Mouse (Mus musculus) heart, postnatal 0 days (tissue): ENCODE measurements around the gene C530008M17Rik. TPM values are rescaled to one million over a fixed set of nuclear protein-coding genes. Genes with fewer than 3 reads are reported as not detected.

Experiments used
- ATAC-seq: fragments of 200-750 bp; cut with Nextera tagmentation; 2 replicates; pipeline ENCODE4 v1.8.0; 2017; ENCODE audit warnings: low read depth, moderate number of reproducible peaks, moderate library complexity; ENCODE audit not compliant: insufficient read depth
- DNase-seq: peaks from one replicate; pipeline ENCODE4 v3.0.0-alpha.2; 2016; ENCODE audit warnings: low spot score
- H3K27ac ChIP-seq: fragments of 300-500 bp; sonication (generic); 2 replicates; pipeline ENCODE4 v1.5.1; 2014; ENCODE audit warnings: low read depth, mild to moderate bottlenecking
- H3K27me3 ChIP-seq: fragments of 300-500 bp; sonication (generic); 2 replicates; pipeline ENCODE4 v1.6.1; 2014; ENCODE audit warnings: low read length, mixed read lengths; ENCODE audit not compliant: control insufficient read depth, insufficient read depth
- H3K36me3 ChIP-seq: fragments of 300-500 bp; sonication (generic); replicated peaks from 2 replicates; pipeline ENCODE4 v1.6.1; 2014; ENCODE audit warnings: low read length, mixed read lengths; ENCODE audit not compliant: control insufficient read depth, insufficient read depth
- H3K4me1 ChIP-seq: fragments of 300-500 bp; sonication (generic); 2 replicates; pipeline ENCODE4 v1.6.1; 2014; ENCODE audit warnings: antibody characterized with exemption; ENCODE audit not compliant: control insufficient read depth, insufficient read depth
- H3K4me2 ChIP-seq: fragments of 300-500 bp; sonication (generic); 2 replicates; pipeline ENCODE4 v1.6.1; 2014; ENCODE audit warnings: low read depth, mild to moderate bottlenecking, low read length, moderate library complexity
- H3K4me3 ChIP-seq: fragments of 300-500 bp; sonication (generic); 2 replicates; pipeline ENCODE4 v1.5.1; 2014; ENCODE audit warnings: low read depth, low read length
- H3K9ac ChIP-seq: fragments of 300-500 bp; sonication (generic); replicated peaks from 2 replicates; pipeline ENCODE4 v1.6.1; 2014; ENCODE audit warnings: low read depth, low read length, mixed read lengths
- H3K9me3 ChIP-seq: fragments of 300-500 bp; sonication (generic); replicated peaks from 2 replicates; pipeline ENCODE4 v1.6.1; 2016; ENCODE audit warnings: low read length; ENCODE audit not compliant: control insufficient read depth
- CTCF ChIP-seq: IDR thresholded peaks from 2 replicates; pipeline ENCODE4 v1.5.1; 2016; ENCODE audit warnings: antibody characterized with exemption, control low read depth, low read depth
- EP300 ChIP-seq: IDR thresholded peaks from 2 replicates; pipeline ENCODE4 v1.6.1; 2016; ENCODE audit warnings: antibody characterized with exemption, low read depth
- WGBS: fragments of 180-500 bp; shearing (Covaris S2); extraction: QIAGEN DNeasy Blood & Tissue Kit; methylation state at CpG from one replicate; pipeline ENCODE4 v1.1.7; 2014; 5-methylcytosine and 5-hydroxymethylcytosine counted together
- polyA plus RNA-seq: library from polyadenylated mRNA; unstranded; fragments of >200 nt; fragmentation: Nextera tagmentation; extraction: Ambion mirVana; gene quantifications from 2 replicates; pipeline ENCODE4 v1.2.1, GENCODE M21; 2015
- total RNA-seq: library from RNA; depleted of rRNA; stranded (reverse); fragments of >200 nt; gene quantifications from 2 replicates; pipeline ENCODE4 v1.2.3, GENCODE M21; 2014; ENCODE audit warnings: low replicate concordance

C530008M17Rik gene
- total and polyA plus RNA-seq, 2 experiments from 2014 or later = 7.3 to 18.8 TPM

DNA sequence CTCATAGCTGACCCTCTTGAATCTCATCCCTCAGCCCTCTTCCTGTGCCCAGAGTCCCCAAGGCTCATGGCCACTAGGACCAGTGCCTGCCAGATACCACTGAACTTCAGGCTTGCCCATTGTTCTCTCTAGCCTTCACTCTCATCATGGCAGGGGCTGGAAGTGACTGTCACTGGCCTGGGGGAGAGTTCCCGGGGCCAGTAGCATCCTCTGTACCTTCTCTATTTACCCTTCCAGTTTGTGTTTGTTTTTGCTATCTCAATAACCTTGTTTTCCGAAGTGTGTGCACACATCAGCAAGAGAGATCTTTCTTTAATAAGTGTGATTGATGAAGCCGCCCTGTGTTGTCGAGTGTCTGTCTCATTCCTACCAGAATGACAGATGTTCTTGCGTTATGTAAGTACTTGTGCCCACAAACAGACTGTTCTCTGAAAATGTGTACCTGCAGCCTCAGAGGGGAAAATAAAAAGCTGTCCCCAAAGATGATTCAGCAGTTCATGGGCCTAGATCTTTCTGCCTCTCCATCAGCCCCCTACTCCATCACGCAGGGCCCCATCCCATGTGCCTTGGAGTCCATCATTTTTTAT lies 76.8 kb downstream of the C530008M17Rik start:
- no peak overlapping the region for H3K4me3 ChIP-seq
- no peak overlapping the region for H3K9ac ChIP-seq
- H3K4me1 ChIP-seq = no peaks in the 10 kb centered on the region
- TF ChIP-seq EP300 = no peak
- TF ChIP-seq CTCF = no peak
- H3K27ac ChIP-seq = no peak overlapping the region
- H3K27me3 ChIP-seq = no peaks in the 10 kb centered on the region
- DNase-seq (no peak), ATAC-seq (no peak)
- no peaks in the 10 kb centered on the region for H3K9me3 ChIP-seq
- H3K4me2 ChIP-seq = no peak overlapping the region
- WGBS = 80% methylated on average over 6 of the region's 6 CpGs
- no peaks in the 10 kb centered on the region for H3K36me3 ChIP-seq

DNA sequence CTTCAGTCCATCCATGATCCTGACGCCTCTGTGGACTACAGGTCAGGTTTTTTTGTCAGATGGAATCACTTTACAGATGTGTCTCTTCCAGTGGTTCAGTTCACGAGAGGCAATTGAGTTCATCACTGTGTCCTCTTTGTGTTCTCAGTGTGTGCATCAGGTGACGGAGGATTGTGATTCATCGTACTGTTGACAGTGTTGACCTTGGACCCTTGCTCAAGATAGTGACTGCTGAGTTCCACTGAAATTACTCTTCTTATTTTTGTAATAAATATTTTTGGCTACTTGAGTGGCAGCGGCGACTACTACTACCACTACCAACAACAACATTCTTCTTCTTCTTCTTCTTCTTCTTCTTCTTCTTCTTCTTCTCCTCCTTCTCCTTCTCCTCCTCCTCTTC lies 85.2 kb downstream of the C530008M17Rik start:
- H3K4me2 ChIP-seq = no peak overlapping the region
- H3K27ac ChIP-seq = no peak overlapping the region
- no peaks in the 10 kb centered on the region for H3K9me3 ChIP-seq
- ATAC-seq (no peak), DNase-seq (no peak)
- no peak overlapping the region for H3K9ac ChIP-seq
- H3K36me3 ChIP-seq = no peaks in the 10 kb centered on the region
- WGBS = 83% methylated on average over 6 of the region's 6 CpGs
- no peak overlapping the region for H3K4me3 ChIP-seq
- TF ChIP-seq EP300 (no peak), CTCF (no peak)
- no peaks in the 10 kb centered on the region for H3K4me1 ChIP-seq
- no peaks in the 10 kb centered on the region for H3K27me3 ChIP-seq

DNA sequence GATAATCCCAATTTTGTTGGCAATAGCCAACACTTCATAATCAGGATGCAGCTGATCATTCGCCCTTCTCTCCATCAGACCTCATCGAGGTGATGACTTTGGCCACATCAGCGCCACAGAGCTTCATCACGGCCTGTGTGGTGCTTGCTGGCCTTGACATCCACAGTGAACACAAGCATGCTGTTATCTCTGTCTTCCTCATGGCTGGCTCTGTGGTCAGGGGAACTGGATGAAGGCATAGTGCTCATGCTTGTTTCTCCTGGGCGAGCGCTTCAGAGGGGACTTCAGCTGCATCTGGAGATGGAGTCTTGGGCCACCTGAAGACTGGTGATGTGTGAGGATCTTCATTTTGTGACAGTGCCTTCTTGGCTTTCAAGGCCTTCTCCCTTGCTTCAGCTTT lies 85.8 kb downstream of the C530008M17Rik start:
- DNase-seq (no peak), ATAC-seq (no peak)
- no peak overlapping the region for H3K27ac ChIP-seq
- 91% methylated on average over 6 of the region's 6 CpGs for WGBS
- no peaks in the 10 kb centered on the region for H3K36me3 ChIP-seq
- TF ChIP-seq EP300 = no peak
- TF ChIP-seq CTCF = no peak
- no peaks in the 10 kb centered on the region for H3K27me3 ChIP-seq
- no peak overlapping the region for H3K4me3 ChIP-seq
- H3K4me1 ChIP-seq = no peaks in the 10 kb centered on the region
- no peaks in the 10 kb centered on the region for H3K9me3 ChIP-seq
- no peak overlapping the region for H3K9ac ChIP-seq
- H3K4me2 ChIP-seq = no peak overlapping the region

DNA sequence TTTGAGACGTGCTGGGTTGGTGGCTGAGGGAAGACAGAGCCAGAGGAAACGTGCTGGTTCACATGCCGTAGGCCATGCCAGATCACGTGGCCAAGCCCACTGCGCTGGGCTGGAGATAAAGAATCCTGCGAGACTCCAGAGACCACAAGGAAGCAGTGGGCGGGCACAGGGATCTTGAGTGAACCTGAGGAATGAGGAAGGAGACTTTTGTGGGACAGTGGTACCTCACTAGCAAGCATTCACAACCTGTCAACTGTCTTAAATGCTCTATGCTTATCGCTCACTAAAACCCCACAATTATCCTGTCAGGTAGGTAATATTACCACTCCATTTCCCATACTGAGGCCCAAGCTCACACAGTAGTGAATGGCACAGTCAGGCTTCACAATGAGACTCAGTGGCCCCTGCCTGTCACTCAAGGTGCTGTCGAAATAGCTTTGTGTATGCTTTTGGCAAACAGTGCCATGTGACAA lies 88.5 kb downstream of the C530008M17Rik start:
- Histone ChIP-seq H3K36me3 (no peaks in the 10 kb centered on the region), H3K4me2 (no peak overlapping the region), H3K9ac (no peak overlapping the region), H3K4me3 (no peak overlapping the region), H3K27ac (no peak overlapping the region), H3K4me1 (no peaks in the 10 kb centered on the region), H3K27me3 (no peaks in the 10 kb centered on the region), H3K9me3 (no peaks in the 10 kb centered on the region)
- no peak for ATAC-seq
- TF ChIP-seq EP300 = no peak
- TF ChIP-seq CTCF = no peak
- no peak for DNase-seq
- 60% methylated on average over 9 of the region's 9 CpGs for WGBS

DNA sequence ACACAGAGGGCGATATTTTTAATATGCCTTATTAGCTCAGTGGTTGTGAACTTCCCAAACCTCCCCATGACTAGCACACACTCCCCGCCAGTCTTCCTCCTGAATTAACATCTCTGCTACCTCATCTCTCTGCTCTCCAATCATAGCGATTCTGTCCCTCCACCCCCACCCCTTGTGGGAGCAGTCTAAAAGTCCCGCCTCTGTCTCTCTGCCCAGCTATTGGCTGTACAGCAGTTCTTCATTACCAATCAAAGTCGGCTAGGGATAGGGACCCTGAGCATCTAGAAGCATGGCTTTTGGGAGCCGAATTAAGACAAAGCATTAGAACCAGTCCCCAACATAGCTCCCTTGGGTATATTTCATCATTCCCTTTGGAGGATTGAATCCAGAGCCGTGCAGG lies 91.5 kb downstream of the C530008M17Rik start:
- no peaks in the 10 kb centered on the region for H3K36me3 ChIP-seq
- no peak overlapping the region for H3K4me2 ChIP-seq
- H3K27me3 ChIP-seq = no peaks in the 10 kb centered on the region
- no peaks in the 10 kb centered on the region for H3K9me3 ChIP-seq
- no peak overlapping the region for H3K9ac ChIP-seq
- H3K4me1 ChIP-seq = no peaks in the 10 kb centered on the region
- H3K4me3 ChIP-seq = no peak overlapping the region
- TF ChIP-seq CTCF (no peak), EP300 (no peak)
- H3K27ac ChIP-seq = no peak overlapping the region
- no peak for DNase-seq
- 50% methylated on average over 7 of the region's 7 CpGs for WGBS
- ATAC-seq = no peak

DNA sequence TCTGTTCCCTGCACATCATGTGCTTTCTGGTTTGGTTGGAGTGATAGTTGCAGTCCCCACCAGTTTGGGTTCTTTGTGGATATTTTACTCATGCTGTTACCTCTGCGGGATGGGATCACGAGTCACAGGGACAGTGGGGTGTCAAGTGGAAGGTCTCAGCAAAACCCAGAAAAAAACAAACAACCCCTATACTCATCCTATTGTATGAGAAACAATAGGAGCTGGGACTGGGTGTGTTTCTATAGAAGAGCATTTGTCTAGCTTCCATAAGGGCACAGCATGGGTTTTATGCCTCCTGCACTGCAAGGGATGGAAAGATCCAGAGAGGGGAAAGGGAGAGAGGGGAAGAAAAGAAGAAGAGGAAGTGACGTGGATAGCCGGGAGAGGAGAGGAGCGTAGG lies 96.0 kb downstream of the C530008M17Rik start:
- TF ChIP-seq CTCF (no peak), EP300 (no peak)
- DNase-seq (no peak), ATAC-seq (no peak)
- 76% methylated on average over 5 of the region's 5 CpGs for WGBS
- H3K9me3 ChIP-seq = no peaks in the 10 kb centered on the region
- H3K27ac ChIP-seq = no peak overlapping the region
- no peaks in the 10 kb centered on the region for H3K4me1 ChIP-seq
- no peak overlapping the region for H3K4me2 ChIP-seq
- no peak overlapping the region for H3K9ac ChIP-seq
- H3K27me3 ChIP-seq = no peaks in the 10 kb centered on the region
- H3K36me3 ChIP-seq = no peaks in the 10 kb centered on the region
- no peak overlapping the region for H3K4me3 ChIP-seq
